Mouse (Mus musculus): Measurements from ENCODE around the gene Cers5.
"Not testable (repeated sequence)": the region's sequence is repeated elsewhere in the genome, so short reads cannot be mapped to it uniquely, and the experiment has no call there.

Cers5 gene

DNA sequence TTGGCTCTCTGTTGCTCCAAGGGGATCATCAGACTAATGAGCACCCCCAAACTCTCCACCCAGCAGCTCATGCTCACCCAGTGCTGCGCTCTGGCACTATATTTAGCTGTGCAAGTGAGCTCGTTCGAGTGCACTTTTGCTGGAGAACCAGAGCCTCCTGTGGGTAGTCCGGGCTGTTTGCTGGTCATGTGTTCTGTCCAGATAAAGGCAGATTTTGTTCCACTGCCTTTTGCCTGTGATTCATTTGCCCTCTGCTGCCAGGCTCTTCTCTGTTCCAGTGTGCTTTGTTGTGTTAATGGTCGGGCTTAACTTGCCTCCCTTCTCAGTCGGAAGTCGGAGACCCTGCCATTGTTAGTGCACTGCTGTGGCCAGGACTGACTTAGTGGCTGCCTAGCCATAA is 67.8 kb downstream of the Cers5 start:
- no peak for DNase-seq

DNA sequence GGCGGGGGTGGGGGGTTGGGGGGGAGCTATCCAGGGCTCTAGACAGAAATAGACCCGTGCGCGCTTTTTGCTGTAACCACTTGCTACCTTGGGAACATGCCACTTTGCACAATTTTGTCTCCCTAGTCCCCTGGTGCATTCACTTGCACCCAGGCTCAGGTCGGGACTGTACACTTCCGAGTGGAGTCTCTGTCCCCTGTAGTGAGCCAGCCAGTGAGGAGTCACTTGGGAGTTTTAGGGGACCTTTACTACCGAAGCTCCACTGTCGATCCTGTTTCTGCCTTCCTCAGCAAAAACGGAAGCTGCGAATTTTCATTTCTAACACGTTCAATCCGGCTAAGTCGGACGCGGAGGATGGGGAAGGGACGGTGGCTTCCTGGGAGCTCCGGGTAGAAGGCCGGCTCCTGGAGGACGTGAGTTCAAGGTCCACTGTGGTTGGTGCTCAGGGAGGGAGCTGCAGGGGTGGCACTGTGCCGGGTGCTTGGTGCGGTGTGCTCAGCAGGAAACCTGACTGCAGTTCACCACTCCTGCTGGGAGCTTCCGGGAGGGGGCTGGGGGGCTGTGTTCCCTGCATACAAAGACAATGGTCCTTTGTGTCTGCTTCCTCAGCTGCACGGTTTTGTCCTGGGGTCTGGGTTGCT is 68.5 kb downstream of the Cers5 start:
- DNase-seq: peak; percentile 53

DNA sequence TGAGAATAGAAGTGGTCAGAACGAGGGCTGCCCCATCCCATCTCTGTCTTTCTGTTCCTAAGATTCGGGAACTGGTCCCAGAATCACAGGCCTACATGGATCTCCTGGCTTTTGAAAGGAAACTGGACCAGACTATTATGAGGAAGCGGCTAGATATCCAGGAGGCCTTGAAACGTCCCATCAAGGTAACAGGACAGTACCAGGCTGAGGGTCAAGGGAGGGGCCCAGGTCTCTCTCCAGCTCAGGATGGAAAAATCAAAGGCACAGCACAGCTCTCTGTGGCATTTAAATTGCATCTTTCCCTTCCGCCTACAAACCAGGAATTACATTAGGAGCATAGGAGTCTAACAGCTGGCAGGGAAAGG is 69.0 kb downstream of the Cers5 start:
- DNase-seq: no peak

DNA sequence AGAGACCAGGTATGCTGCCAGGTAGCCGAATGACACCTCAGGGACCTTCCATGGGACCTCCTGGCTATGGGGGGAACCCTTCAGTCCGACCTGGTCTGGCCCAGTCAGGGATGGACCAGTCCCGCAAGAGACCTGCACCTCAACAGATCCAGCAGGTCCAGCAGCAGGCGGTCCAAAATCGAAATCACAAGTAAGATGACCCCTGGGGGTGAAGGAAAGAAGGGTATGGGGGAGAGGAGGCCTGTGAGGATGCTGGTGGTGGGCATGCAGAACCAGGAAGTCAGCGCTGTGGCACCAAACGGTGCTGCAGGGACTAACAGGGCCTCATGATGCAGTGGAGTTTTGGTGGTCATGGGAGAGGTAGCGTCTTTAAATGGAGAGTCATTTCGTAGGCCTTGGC is 69.6 kb downstream of the Cers5 start:
- no peak for DNase-seq

DNA sequence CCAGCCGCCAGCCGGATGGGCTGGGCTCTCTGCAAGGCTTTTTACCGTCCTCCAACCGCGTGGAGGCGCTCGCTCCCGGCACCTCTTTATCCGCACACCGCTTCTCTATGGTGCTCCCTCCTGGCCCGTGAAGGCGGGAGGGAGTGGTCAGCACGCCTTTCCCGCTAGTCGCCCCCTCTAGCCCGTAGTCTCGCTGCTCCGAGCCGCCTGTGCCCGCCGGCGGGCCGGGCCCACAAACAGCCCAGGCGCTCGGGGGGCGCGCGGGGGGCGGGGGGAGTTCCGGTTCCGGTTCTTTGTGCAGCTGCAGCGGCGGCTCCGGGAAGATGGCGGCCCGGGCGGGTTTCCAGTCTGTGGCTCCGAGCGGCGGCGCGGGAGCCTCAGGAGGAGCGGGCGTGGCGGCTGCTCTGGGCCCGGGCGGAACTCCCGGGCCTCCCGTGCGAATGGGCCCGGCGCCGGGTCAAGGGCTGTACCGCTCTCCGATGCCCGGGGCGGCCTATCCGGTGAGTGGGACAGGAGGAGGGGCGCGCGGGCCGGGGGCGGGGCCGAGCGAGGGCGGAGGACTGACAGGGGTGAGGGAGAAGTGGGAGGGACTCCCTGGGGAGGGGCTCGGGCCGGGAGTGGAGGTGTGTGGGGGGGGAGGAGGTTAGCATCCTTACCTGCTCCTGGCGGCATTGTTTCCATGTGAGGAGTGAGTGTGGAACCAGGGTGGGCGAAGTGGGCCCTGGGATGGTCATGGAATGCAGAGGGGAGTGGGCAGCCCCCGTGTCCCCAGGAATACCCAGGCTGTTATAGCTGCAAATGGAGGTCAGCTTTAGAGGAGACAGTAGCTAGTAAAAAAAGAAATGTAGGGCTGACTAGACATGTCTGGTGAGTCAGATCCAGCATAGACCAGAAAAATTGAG is 70.4 kb downstream of the Cers5 start, which contains the start of gene Smarcd1:
Gene Smarcd1 (plus strand): TSS at position 131 of the 902 bp plus-strand sequence.
- DNase-seq: peak; percentile 96

DNA sequence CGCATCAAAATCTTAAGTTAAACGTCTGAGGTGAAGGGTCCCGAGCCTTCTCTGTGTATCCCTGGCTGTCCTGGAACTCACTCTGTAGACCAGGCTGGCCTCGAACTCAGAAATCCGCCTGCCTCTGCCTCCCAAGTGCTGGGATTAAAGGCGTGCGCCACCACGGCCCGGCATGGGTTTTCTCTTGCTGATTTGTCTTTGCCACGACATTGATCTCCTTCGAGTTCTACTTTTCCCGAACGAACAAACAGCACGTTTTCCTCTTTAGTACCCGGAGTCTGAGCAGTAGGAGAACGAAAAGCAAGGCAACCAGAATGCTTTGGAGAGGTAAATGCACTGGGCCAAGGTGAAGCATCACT is 71.1 kb downstream of the Cers5 start:
- DNase-seq: not testable (repeated sequence)

DNA sequence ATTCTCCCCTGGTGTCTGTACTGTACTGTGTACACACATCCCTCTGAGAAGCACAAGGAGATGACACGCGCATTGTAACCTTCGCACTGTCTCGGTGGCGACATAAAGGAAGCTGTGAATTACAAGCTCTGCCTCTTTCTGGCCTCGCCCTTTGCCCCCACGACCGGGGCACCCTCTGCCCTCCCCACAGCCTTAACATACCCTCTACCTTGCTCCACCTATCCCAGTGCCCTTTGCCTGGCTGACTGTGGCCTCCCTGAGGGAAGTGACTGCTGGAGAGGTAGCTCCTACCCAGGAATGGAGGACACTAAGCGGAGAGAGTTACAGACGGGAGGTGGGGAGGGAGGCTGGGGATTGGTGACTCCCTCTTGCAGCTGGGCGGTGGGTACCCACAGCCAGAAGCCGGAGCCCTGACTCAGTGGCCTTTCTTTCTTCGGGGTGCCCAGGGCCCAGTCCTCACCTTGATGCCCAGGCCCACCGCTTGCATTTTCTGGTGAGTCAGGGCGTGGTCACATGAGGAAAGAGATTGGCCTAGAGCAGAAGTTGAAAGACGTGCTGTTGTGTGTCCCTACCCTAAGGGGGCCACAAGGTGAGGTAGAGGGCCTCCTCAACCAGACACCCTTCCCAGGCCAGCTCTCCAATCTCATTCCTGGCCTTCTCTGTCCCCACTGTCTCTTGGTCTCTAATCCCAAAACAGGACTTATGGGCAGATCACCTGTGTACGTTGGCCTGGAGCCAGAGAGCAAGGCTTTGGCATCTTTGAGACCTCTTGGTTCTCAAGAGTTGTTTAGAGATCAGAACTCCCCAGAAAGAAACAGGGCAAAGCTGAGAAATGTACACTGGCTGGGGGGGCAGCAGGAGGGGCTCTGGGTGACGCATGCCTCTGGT is 72.2 kb downstream of the Cers5 start:
- no peak for DNase-seq

DNA sequence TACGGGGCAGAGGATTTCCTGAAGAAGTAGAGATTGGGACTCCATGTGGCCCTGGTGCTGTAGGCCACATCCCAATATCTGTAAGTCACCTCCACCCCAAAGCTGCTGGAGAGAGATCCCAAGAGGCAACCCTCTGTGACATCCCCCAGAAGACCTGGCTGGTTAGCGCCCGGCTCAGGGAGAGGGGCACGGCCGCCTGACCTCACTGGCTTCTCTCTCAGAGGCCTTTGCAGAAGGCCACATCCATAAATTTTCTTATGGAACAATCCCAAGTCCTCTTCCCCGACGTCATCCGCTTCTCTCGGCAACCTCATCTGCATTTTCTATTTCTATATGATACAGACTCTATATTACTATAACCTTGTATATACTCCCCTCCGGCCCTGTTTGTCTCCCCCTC is 73.0 kb downstream of the Cers5 start:
- DNase-seq: no peak

DNA sequence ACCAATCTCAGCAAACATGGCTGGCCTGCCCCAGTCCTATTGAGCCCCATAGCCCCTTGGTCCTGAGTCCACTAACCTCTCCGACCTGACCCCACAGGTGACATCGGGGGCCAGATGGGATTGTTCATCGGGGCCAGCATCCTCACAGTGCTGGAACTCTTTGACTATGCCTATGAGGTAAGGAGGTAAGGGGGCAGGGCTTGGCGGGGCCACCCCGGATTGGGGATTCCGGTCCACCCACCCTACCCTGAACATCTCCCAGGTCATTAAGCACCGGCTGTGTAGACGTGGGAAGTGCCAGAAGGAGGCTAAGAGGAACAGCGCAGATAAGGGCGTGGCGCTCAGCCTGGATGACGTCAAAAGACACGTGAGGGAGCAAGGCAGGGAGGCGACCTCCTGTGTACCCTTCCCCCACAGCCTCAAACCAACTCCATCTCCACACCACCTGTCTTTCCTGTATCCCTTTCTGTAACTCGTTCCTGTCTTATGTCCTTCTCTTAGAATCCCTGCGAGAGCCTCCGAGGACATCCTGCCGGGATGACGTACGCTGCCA is 74.1 kb downstream of the Cers5 start:
- no peak for DNase-seq

DNA sequence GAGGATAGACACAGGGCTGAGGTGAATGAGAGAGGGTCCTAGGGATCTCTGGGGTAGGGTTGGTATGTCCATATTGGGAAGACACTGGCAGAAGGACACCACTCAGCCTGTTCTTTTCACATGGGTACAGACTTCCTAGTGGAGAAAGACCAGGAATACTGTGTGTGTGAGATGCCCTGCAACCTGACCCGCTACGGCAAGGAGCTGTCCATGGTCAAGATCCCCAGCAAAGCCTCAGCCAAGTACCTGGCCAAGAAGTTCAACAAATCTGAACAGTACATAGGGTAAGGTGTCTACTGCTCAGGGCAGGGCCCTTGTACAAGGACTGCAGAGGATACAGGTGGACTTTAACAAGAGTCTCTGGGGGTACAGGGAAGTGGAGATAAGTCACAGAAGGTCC is 75.4 kb downstream of the Cers5 start:
- no peak for DNase-seq

DNA sequence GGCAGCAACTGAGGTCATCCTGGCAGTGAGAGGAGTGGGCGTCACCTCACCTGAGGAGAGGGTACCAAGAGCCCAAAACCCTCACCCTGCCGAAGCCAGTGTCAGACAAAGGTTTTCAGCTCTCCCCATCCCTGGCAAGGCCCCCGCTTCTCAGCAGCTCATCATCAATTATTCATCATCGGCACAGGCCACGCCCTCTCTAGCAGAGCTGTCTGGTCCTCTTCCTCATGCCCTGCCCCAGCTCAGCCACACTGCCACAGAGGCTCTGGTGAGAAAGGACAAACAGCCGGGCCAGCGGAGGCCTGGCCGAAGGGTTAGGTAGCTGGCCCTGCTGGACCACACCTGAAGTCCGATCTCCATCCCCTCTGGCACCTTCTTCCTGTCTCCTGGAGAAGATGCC is 80.7 kb downstream of the Cers5 start:
- no peak for DNase-seq

DNA sequence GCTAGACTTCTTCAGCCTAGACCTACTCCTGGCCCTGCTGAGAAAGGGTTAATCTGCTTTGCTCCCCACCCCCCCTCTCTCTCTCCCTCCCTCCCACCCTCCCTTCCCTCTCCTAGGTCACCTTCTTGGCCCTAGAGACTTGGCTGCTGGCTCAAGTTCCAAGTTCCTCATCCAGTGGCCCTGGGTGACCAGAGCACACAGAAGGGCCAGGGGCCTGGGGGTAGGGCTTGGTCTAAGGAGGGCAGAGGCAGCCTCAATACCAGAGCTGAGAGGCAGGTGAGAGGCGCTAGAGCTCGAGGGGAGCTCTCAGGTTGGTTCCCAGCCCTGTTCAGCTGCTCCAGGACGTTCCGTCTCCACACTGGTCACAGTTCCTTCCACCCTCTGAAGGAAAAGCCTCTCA is 81.8 kb downstream of the Cers5 start:
- no peak for DNase-seq

DNA sequence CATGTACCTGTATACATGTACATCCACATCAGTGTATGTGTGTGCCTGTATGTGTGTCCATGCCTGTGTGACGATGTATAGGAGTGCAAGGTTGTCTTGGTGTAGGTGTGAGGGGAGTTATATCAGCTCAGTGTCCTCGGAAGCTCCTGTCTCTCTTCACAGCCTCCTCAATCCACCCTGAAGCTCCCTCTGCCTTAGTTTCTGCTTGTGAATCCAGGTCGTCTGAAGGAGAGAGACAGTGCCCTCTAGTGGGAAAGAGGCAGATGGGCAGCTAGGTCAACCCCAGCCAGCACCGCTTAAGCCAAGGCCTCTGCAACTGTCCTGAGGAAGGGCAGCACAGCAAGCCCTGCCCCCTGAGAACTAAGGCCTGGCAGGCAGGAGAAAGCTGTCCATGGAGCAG is 84.0 kb downstream of the Cers5 start:
- peak; percentile 57 for DNase-seq
